Mouse (Mus musculus) forebrain, postnatal 0 days (tissue): ENCODE measurements at regions not wholly inside any gene's neighbourhood (a gene's known extent, or its start where the extent isn't known, plus 50 kb on each side); places are given as distances from the start of the nearest gene placed in this dataset.

ENCODE experiments used
- ATAC-seq: fragments of 200-750 bp; cut with Nextera tagmentation; 2 replicates; pipeline ENCODE4 v1.8.0; 2017; ENCODE audit warnings: mild to moderate bottlenecking, moderate library complexity
- DNase-seq: peaks from one replicate; pipeline ENCODE4 v3.0.0-alpha.2; 2015
- H3K27ac ChIP-seq: fragments of 300-500 bp; sonication (generic); 2 replicates; pipeline ENCODE4 v1.5.1; 2014; ENCODE audit warnings: low read depth, mild to moderate bottlenecking, antibody characterized with exemption, low read length, moderate library complexity, mixed read lengths
- H3K27me3 ChIP-seq: fragments of 300-500 bp; sonication (generic); 2 replicates; pipeline ENCODE4 v1.6.1; 2014; ENCODE audit warnings: mild to moderate bottlenecking, low read length, mixed read lengths; ENCODE audit not compliant: insufficient read depth
- H3K36me3 ChIP-seq: fragments of 300-500 bp; sonication (generic); 2 replicates; pipeline ENCODE4 v1.6.1; 2014; ENCODE audit warnings: mild to moderate bottlenecking, moderate library complexity; ENCODE audit not compliant: insufficient read depth
- H3K4me1 ChIP-seq: fragments of 300-500 bp; sonication (generic); 2 replicates; pipeline ENCODE4 v1.6.1; 2014; ENCODE audit warnings: antibody characterized with exemption; ENCODE audit not compliant: insufficient read depth
- H3K4me2 ChIP-seq: fragments of 300-500 bp; sonication (generic); 2 replicates; pipeline ENCODE4 v1.6.1; 2014; ENCODE audit warnings: low read depth, mild to moderate bottlenecking, moderate library complexity
- H3K4me3 ChIP-seq: fragments of 300-500 bp; sonication (generic); 2 replicates; pipeline ENCODE4 v1.5.1; 2014; ENCODE audit warnings: low read depth, low read length, mixed read lengths
- H3K9ac ChIP-seq: fragments of 300-500 bp; sonication (generic); 2 replicates; pipeline ENCODE4 v1.6.1; 2014; ENCODE audit warnings: mild to moderate bottlenecking
- H3K9me3 ChIP-seq: fragments of 300-500 bp; sonication (generic); 2 replicates; pipeline ENCODE4 v1.6.1; 2016; ENCODE audit warnings: low read length
- CTCF ChIP-seq: sonication (generic); IDR thresholded peaks from 2 replicates; pipeline ENCODE4 v1.5.1; 2016; ENCODE audit warnings: antibody characterized with exemption, control low read depth, low read depth
- WGBS: fragments of 180-500 bp; shearing (Covaris S2); extraction: QIAGEN DNeasy Blood & Tissue Kit; methylation state at CpG from one replicate; pipeline ENCODE4 v1.1.7; 2014; 5-methylcytosine and 5-hydroxymethylcytosine counted together

DNA sequence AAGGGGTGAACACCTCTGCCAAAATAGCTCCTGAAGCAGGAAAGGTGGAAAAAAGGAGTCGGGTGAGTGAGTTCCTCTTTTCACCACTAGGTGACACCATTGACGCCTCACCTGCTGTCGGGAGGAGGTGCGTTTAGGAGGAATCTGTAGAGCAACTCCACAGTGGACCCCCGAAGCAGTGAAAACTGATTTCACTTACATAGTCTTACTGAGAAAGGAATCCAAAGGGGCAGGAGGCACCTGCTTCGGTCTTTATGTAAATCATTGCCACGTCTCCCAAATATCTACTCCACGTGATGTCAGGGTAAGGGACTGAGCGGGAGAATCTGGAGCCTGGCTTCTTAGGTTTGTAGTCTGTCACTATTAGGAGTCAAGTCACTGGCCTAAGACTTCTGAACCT lies 220.5 kb upstream of the Ddhd1 start:
- Histone ChIP-seq H3K9ac (no peak overlapping the region), H3K4me2 (peak overlapping the region; percentile 31), H3K27me3 (no peaks in the 10 kb centered on the region), H3K9me3 (no peaks in the 10 kb centered on the region), H3K4me3 (no peak overlapping the region), H3K4me1 (no peaks in the 10 kb centered on the region), H3K27ac (no peak overlapping the region), H3K36me3 (no peaks in the 10 kb centered on the region)
- peak; percentile 92 for TF ChIP-seq CTCF
- DNase-seq (peak; percentile 71), ATAC-seq (peak; percentile 67)
- 16% methylated on average over 9 of the region's 9 CpGs for WGBS

DNA sequence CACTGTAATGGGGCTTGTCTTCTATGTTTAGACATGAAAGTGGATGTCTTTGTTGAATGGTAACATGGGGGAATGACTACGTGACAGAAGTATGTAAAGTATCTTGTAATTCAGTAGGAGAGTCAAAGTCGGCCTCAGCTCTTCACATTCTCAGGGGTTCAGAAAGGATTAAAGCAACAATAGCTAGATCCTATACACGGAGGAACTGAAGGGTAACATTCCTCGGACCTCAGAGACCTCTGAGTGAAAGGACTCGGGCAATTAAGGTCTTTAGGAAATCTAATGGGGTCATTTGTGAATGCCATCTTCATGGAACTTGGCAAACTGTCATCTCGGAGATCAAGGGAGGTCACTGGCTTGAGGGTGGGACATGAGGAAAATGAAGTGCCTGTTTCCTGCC lies 262.8 kb upstream of the Ddhd1 start:
- H3K9ac ChIP-seq = no peak overlapping the region
- WGBS = 2% methylated on average over 6 of the region's 6 CpGs
- no peak overlapping the region for H3K4me3 ChIP-seq
- H3K27me3 ChIP-seq = no peaks in the 10 kb centered on the region
- TF ChIP-seq CTCF = no peak
- H3K4me2 ChIP-seq = no peak overlapping the region
- DNase-seq (no peak), ATAC-seq (no peak)
- no peak overlapping the region for H3K27ac ChIP-seq
- H3K9me3 ChIP-seq = no peaks in the 10 kb centered on the region
- no peaks in the 10 kb centered on the region for H3K4me1 ChIP-seq
- no peaks in the 10 kb centered on the region for H3K36me3 ChIP-seq

DNA sequence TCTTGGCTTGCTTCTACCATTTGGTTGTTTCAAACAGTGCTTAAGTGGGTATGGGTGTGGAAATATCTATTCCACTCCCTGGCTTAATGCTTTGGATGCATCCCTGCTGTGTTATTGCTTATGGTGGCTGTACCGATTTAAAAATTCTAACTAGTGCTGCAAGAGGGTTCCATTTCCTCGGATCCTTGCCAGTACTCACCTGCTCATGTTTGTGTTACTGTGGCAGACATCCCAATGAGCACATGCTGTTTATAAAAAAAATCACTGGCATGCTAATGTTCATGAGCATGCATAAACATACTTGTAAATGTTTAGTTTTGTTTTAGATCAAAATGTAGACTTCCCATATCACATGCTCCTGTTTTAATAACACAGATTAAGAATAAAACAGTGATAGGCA lies 285.6 kb upstream of the Ddhd1 start:
- DNase-seq (no peak), ATAC-seq (no peak)
- H3K4me2 ChIP-seq = no peak overlapping the region
- no peaks in the 10 kb centered on the region for H3K9me3 ChIP-seq
- H3K4me1 ChIP-seq = no peaks in the 10 kb centered on the region
- 59% methylated on average over 2 of the region's 2 CpGs for WGBS
- H3K4me3 ChIP-seq = no peak overlapping the region
- H3K36me3 ChIP-seq = no peaks in the 10 kb centered on the region
- TF ChIP-seq CTCF = no peak
- no peak overlapping the region for H3K27ac ChIP-seq
- H3K27me3 ChIP-seq = no peaks in the 10 kb centered on the region
- no peak overlapping the region for H3K9ac ChIP-seq

DNA sequence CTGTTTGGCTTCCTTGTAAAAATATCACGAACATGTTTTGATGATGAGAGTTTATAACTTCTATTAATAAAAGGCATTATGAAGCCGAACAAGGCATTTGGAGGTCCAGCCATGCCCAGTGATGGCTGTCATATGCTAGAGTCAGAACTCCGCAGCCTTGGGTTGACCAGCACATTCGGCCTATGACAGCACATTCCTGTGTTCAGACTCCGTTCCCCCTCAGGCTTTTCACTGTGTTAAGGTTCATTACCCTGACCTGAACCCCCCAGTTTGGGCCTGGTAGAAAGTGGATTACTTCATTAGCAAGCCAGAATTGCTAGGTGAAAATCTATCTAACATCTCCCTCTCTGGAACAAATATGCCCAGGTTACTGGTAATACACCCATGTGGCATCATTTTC lies 286.2 kb upstream of the Ddhd1 start:
- Histone ChIP-seq H3K9ac (no peak overlapping the region), H3K4me1 (no peaks in the 10 kb centered on the region), H3K36me3 (no peaks in the 10 kb centered on the region), H3K4me3 (no peak overlapping the region), H3K27me3 (no peaks in the 10 kb centered on the region), H3K4me2 (no peak overlapping the region), H3K9me3 (no peaks in the 10 kb centered on the region), H3K27ac (no peak overlapping the region)
- DNase-seq = no peak
- no peak for TF ChIP-seq CTCF
- no peak for ATAC-seq
- WGBS = 81% methylated on average over 5 of the region's 5 CpGs

DNA sequence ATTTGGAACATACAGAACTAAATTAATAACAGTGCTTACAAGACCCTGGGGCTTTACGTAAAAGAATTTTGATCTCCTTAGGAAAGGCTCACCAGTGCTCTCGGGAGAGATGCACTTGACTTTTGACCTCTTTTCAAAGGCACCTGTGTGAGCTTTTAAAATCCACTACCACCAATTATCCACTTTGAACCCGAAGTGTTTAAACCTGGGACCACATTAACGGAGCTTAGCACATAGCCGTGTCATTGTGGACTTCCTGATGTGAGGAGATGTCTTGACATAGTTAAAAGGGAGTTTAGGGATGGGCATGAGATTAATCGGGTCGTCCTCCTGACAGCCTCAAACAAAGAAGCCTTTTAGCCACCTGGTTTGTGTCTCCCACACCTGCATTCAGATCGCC lies 286.6 kb upstream of the Ddhd1 start:
- H3K9ac ChIP-seq = no peak overlapping the region
- no peak overlapping the region for H3K4me2 ChIP-seq
- H3K36me3 ChIP-seq = no peaks in the 10 kb centered on the region
- no peak overlapping the region for H3K27ac ChIP-seq
- no peak for ATAC-seq
- WGBS = 43% methylated on average over 8 of the region's 8 CpGs
- no peak overlapping the region for H3K4me3 ChIP-seq
- no peaks in the 10 kb centered on the region for H3K9me3 ChIP-seq
- DNase-seq = no peak
- TF ChIP-seq CTCF = no peak
- no peaks in the 10 kb centered on the region for H3K27me3 ChIP-seq
- no peaks in the 10 kb centered on the region for H3K4me1 ChIP-seq

- Histone ChIP-seq H3K4me1 (no peaks in the 10 kb centered on the region), H3K27me3 (no peaks in the 10 kb centered on the region), H3K4me2 (no peak overlapping the region), H3K27ac (no peak overlapping the region), H3K9ac (no peak overlapping the region), H3K4me3 (no peak overlapping the region), H3K9me3 (no peaks in the 10 kb centered on the region), H3K36me3 (no peaks in the 10 kb centered on the region)
- DNase-seq = no peak
- ATAC-seq = no peak
- no peak for TF ChIP-seq CTCF
- 87% methylated on average over 8 of the region's 8 CpGs for WGBS
These were observed 298.7 kb upstream of the Ddhd1 start for GRCm38 (mm10) chr14:45956624-45957023.

DNA sequence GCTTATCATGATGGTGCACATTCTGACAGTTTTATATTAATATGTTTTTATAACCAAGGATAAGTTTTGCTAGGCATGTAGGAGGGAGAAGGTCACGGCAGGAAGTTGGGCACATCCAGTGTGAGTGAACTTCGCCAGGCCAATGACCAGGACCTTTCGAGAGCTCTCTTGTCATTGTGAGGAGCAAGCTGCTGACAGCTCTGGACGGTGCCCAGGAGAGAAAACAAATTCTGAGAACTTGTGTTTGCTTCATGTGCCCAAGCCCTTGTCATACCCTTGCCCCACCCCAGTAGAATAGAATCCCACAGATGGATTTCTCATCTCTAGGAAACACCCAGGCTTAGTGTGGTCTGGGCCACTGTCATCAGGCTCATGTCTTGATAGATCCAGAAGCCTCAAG lies 304.5 kb upstream of the Ddhd1 start:
- ATAC-seq = no peak
- Histone ChIP-seq H3K27me3 (no peaks in the 10 kb centered on the region), H3K9ac (no peak overlapping the region), H3K36me3 (no peaks in the 10 kb centered on the region), H3K4me3 (no peak overlapping the region), H3K9me3 (no peaks in the 10 kb centered on the region), H3K4me2 (no peak overlapping the region), H3K4me1 (no peaks in the 10 kb centered on the region), H3K27ac (no peak overlapping the region)
- no peak for TF ChIP-seq CTCF
- WGBS = 95% methylated on average over 4 of the region's 4 CpGs
- DNase-seq = no peak

- H3K4me3 ChIP-seq = no peak overlapping the region
- no peaks in the 10 kb centered on the region for H3K4me1 ChIP-seq
- H3K27me3 ChIP-seq = no peaks in the 10 kb centered on the region
- no peak overlapping the region for H3K4me2 ChIP-seq
- TF ChIP-seq CTCF = no peak
- H3K27ac ChIP-seq = no peak overlapping the region
- DNase-seq (no peak), ATAC-seq (no peak)
- H3K36me3 ChIP-seq = no peaks in the 10 kb centered on the region
- no peaks in the 10 kb centered on the region for H3K9me3 ChIP-seq
- 80% methylated on average over 7 of the region's 7 CpGs for WGBS
- H3K9ac ChIP-seq = no peak overlapping the region
These were observed 306.1 kb upstream of the Ddhd1 start for GRCm38 (mm10) chr14:45964043-45964442.
